Mouse (Mus musculus) heart, postnatal 0 days (tissue): ENCODE measurements at regions not wholly inside any gene's neighbourhood (a gene's known extent, or its start where the extent isn't known, plus 50 kb on each side); places are given as distances from the start of the nearest gene placed in this dataset.

ENCODE experiments used
- CTCF ChIP-seq: IDR thresholded peaks from 2 replicates; pipeline ENCODE4 v1.5.1; 2016; ENCODE audit warnings: antibody characterized with exemption, control low read depth, low read depth
- EP300 ChIP-seq: IDR thresholded peaks from 2 replicates; pipeline ENCODE4 v1.6.1; 2016; ENCODE audit warnings: antibody characterized with exemption, low read depth

GRCm38 (mm10) chr7:117777921-117778320 lies 338.1 kb downstream of the Rps15a start:
- TF ChIP-seq CTCF (no peak), EP300 (no peak)
